9 mouse cellular contexts compared by ENCODE assay signal in the genomic region with DNA sequence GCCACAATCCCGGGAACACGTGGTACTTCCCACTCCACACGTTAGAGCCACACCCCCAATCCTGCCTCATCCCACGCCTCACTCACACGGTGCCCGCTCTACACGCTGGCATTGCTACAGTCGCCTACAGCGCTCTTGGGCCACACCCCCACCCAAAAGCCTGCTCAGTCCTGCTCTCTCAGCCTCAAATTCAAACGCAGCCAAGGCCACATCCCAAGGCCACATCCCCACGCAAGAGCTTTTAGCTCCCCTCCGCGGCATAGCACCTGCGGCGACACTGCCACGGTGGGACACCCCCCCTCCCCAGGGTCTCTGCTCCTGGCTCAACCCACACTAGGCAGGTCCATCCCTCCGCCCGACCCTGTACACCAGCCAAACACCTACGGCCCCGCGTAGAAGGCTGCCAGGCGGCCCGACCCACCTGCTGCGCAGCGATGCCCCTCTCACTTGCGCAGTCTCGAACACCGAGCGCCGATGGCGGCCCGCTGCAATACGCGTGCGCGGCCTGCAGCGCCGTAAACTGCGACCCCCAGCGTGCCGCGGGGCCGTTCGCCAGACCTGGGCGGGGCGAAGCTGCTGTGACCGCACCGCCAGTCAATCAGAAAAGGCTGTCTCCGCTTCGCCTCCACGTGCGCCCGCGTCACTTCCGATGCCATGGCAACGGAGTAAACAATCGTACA. TPM values are rescaled to one million over a fixed set of nuclear protein-coding genes. Genes with fewer than 3 reads are reported as not detected.
DNase-seq lines count a peak whose midpoint lies in the region; ATAC-seq and TF ChIP-seq lines count a peak whose summit lies in the region.
"Had no signal": no experiment of that assay in that cellular context is flagged by ENCODE, and none has a peak within 500 bp of the region (broad histone marks: within the 10 kb centered on the region; RNA-seq: fewer than 3 reads in every experiment).

No protein-coding gene starts in this region.

- TF ChIP-seq CTCF in left cerebral cortex, adult 2 months (IDR thresholded peaks at IDR 0.05) = no peak

- intact Hi-C loops in left cerebral cortex, adult 2 months (cut with DNase I) = loop anchor here (2.0 to 5.0 kb wide), 2 partner anchors 23 to 102 kb away; a partner anchor contains a TSS

- H3K4me2 ChIP-seq in hindbrain, embryonic 15.5 days = peak overlapping the region; percentile 98

- peak; percentile 83 for DNase-seq in T-cell, adult 2 months (ENCODE audit: low spot score)
- DNase-seq in cerebellum, postnatal 14 days = peak; percentile 98
- peak; percentile 82 to 90 for DNase-seq in frontal cortex, postnatal 36 days (ENCODE audit: low spot score in 2 of 2)
- peak; percentile 86 to 89 for DNase-seq in left cerebral cortex, adult 2 months (ENCODE audit: extremely low spot score in 1 of 2, low spot score in 2 of 2)
- peak; percentile 83 to 90 for DNase-seq in lung, postnatal 4 days
- peak; percentile 76 for DNase-seq in retina, postnatal 7 days (ENCODE audit: low read depth, low spot score)
- peak; percentile 87 for DNase-seq in thymus, postnatal 4 days

- WGBS in hindbrain, embryonic 15.5 days = under 1% methylated on average over 57 of the region's 57 CpGs

- H3K4me3 ChIP-seq in hindbrain, embryonic 15.5 days = peak overlapping the region; percentile 85
- H3K4me3 ChIP-seq in left cerebral cortex, adult 2 months = peak overlapping the region; percentile 81

- H3K27ac ChIP-seq in hindbrain, embryonic 15.5 days (replicated peaks) = peak overlapping the region; percentile 75
- peak overlapping the region; percentile 62 for H3K27ac ChIP-seq in left cerebral cortex, adult 2 months

- H3K9me3 ChIP-seq in hindbrain, embryonic 15.5 days = no peaks in the 10 kb centered on the region

- H3K36me3 ChIP-seq in hindbrain, embryonic 15.5 days = peaks cover 6% of the 10 kb centered on the region

- H3K27me3 ChIP-seq in hindbrain, embryonic 15.5 days = no peaks in the 10 kb centered on the region

- H3K9ac ChIP-seq in hindbrain, embryonic 15.5 days = peak overlapping the region; percentile 96

- ATAC-seq in hindbrain, embryonic 15.5 days (ENCODE audit: low FRiP score, low read depth) = peak; percentile 95

- peaks cover 12% of the 10 kb centered on the region for H3K4me1 ChIP-seq in hindbrain, embryonic 15.5 days (replicated peaks)

RNA-seq across cellular contexts. Expression of a gene that starts 23.1 kb away (rescaled TPM):
- 28.2 and 33.1 TPM in 2 replicates for polyA plus RNA-seq in hindbrain, embryonic 15.5 days (2015; fragmentation: Nextera tagmentation; extraction: Ambion mirVana)
- 10 to 100 TPM; 20.0 to 22.3 TPM for total RNA-seq in left cerebral cortex, adult 2 months (2021)

RNA-seq across cellular contexts. Expression of a gene that starts 38.4 kb away (rescaled TPM):
- polyA plus RNA-seq in hindbrain, embryonic 15.5 days (2015; fragmentation: Nextera tagmentation; extraction: Ambion mirVana) = 28.3 and 30.0 TPM in 2 replicates
- total RNA-seq in left cerebral cortex, adult 2 months (2021) = 10 to 100 TPM; 22.9 to 24.6 TPM

RNA-seq across cellular contexts. Expression of a gene that starts 45.5 kb away (rescaled TPM):
- polyA plus RNA-seq in hindbrain, embryonic 15.5 days (2015; fragmentation: Nextera tagmentation; extraction: Ambion mirVana) = 0.01 TPM in 1 of 2 replicates, not detected in the other
- total RNA-seq in left cerebral cortex, adult 2 months (2021) = under 1 TPM in 1 of 2 experiments, not detected in 1; 0.07 TPM
- polyA plus RNA-seq: gonadal fat pad, adult 2 months had no signal

RNA-seq across cellular contexts. Expression of a gene that starts 54.3 kb away (rescaled TPM):
- polyA plus RNA-seq in hindbrain, embryonic 15.5 days (2015; fragmentation: Nextera tagmentation; extraction: Ambion mirVana) = 26.2 and 27.6 TPM in 2 replicates
- total RNA-seq in left cerebral cortex, adult 2 months (2021) = 10 to 100 TPM; 12.5 to 13.5 TPM

Comparison
In these comparisons a context has a peak if more than half of its experiments do, and no peak if none do; other contexts are left out.
1. Peak in every context shown above with its lines: DNase-seq, ATAC-seq, H3K4me3 ChIP-seq and H3K27ac ChIP-seq.